Mouse (Mus musculus): Measurements from ENCODE around the gene Prss42. TPM values are rescaled to one million over a fixed set of nuclear protein-coding genes. Genes with fewer than 3 reads are reported as not detected.
A peak's percentile ranks its signal among the peaks of the same experiment; 100 is the strongest.

Gene Prss42
- not detected in 2 replicates for polyA plus RNA-seq (2012; rRNA removed)

GRCm38 (mm10) chr9:110797866-110798265 lies at the start of gene Prss42:
Gene Prss42 (plus strand): TSS chr9:110798166.
- TF ChIP-seq CTCF (IDR thresholded peaks at IDR 0.05; ENCODE audit: borderline replicate concordance, extremely low read depth, insufficient read depth, insufficient read length) (no peak), POLR2A (IDR thresholded peaks at IDR 0.05; ENCODE audit: borderline replicate concordance, extremely low read depth, insufficient read depth, insufficient read length, poor library complexity, severe bottlenecking) (no peak)
- DNase-seq (ENCODE audit: low read depth) = no peak

GRCm38 (mm10) chr9:110748451-110748850 lies 49.5 kb upstream of the Prss42 start:
- no peak for DNase-seq (ENCODE audit: low read depth)
- no peak for TF ChIP-seq POLR2A (IDR thresholded peaks at IDR 0.05; ENCODE audit: borderline replicate concordance, extremely low read depth, insufficient read depth, insufficient read length, poor library complexity, severe bottlenecking)
- no peak for TF ChIP-seq CTCF (IDR thresholded peaks at IDR 0.05; ENCODE audit: borderline replicate concordance, extremely low read depth, insufficient read depth, insufficient read length)

- TF ChIP-seq CTCF (IDR thresholded peaks at IDR 0.05; ENCODE audit: borderline replicate concordance, extremely low read depth, insufficient read depth, insufficient read length) (no peak), POLR2A (IDR thresholded peaks at IDR 0.05; ENCODE audit: borderline replicate concordance, extremely low read depth, insufficient read depth, insufficient read length, poor library complexity, severe bottlenecking) (no peak)
- no peak for DNase-seq (ENCODE audit: low read depth)
Measured at GRCm38 (mm10) chr9:110750404-110751187, 47.4 kb upstream of the Prss42 start.

GRCm38 (mm10) chr9:110751412-110751811 lies 46.6 kb upstream of the Prss42 start:
- no peak for DNase-seq (ENCODE audit: low read depth)
- TF ChIP-seq POLR2A (IDR thresholded peaks at IDR 0.05; ENCODE audit: borderline replicate concordance, extremely low read depth, insufficient read depth, insufficient read length, poor library complexity, severe bottlenecking) = no peak
- TF ChIP-seq CTCF (IDR thresholded peaks at IDR 0.05; ENCODE audit: borderline replicate concordance, extremely low read depth, insufficient read depth, insufficient read length) = no peak

- TF ChIP-seq CTCF (IDR thresholded peaks at IDR 0.05; ENCODE audit: borderline replicate concordance, extremely low read depth, insufficient read depth, insufficient read length) (no peak), POLR2A (IDR thresholded peaks at IDR 0.05; ENCODE audit: borderline replicate concordance, extremely low read depth, insufficient read depth, insufficient read length, poor library complexity, severe bottlenecking) (no peak)
- no peak for DNase-seq (ENCODE audit: low read depth)
Measured at GRCm38 (mm10) chr9:110752917-110753435, 45.0 kb upstream of the Prss42 start.

- TF ChIP-seq POLR2A (IDR thresholded peaks at IDR 0.05; ENCODE audit: borderline replicate concordance, extremely low read depth, insufficient read depth, insufficient read length, poor library complexity, severe bottlenecking) (no peak), CTCF (IDR thresholded peaks at IDR 0.05; ENCODE audit: borderline replicate concordance, extremely low read depth, insufficient read depth, insufficient read length) (no peak)
- no peak for DNase-seq (ENCODE audit: low read depth)
Measured at GRCm38 (mm10) chr9:110753773-110754172, 44.2 kb upstream of the Prss42 start.

GRCm38 (mm10) chr9:110757816-110758215 lies 40.1 kb upstream of the Prss42 start:
- no peak for DNase-seq (ENCODE audit: low read depth)
- TF ChIP-seq CTCF (IDR thresholded peaks at IDR 0.05; ENCODE audit: borderline replicate concordance, extremely low read depth, insufficient read depth, insufficient read length) (no peak), POLR2A (IDR thresholded peaks at IDR 0.05; ENCODE audit: borderline replicate concordance, extremely low read depth, insufficient read depth, insufficient read length, poor library complexity, severe bottlenecking) (no peak)

- TF ChIP-seq CTCF (IDR thresholded peaks at IDR 0.05; ENCODE audit: borderline replicate concordance, extremely low read depth, insufficient read depth, insufficient read length) (no peak), POLR2A (IDR thresholded peaks at IDR 0.05; ENCODE audit: borderline replicate concordance, extremely low read depth, insufficient read depth, insufficient read length, poor library complexity, severe bottlenecking) (no peak)
- DNase-seq (ENCODE audit: low read depth) = no peak
Measured at GRCm38 (mm10) chr9:110758605-110759004, 39.4 kb upstream of the Prss42 start.

GRCm38 (mm10) chr9:110759265-110759664 lies 38.7 kb upstream of the Prss42 start:
- TF ChIP-seq CTCF (IDR thresholded peaks at IDR 0.05; ENCODE audit: borderline replicate concordance, extremely low read depth, insufficient read depth, insufficient read length) = peak; percentile 64
- TF ChIP-seq POLR2A (IDR thresholded peaks at IDR 0.05; ENCODE audit: borderline replicate concordance, extremely low read depth, insufficient read depth, insufficient read length, poor library complexity, severe bottlenecking) = no peak
- DNase-seq (ENCODE audit: low read depth) = peak; percentile 21

- TF ChIP-seq CTCF (IDR thresholded peaks at IDR 0.05; ENCODE audit: borderline replicate concordance, extremely low read depth, insufficient read depth, insufficient read length) (no peak), POLR2A (IDR thresholded peaks at IDR 0.05; ENCODE audit: borderline replicate concordance, extremely low read depth, insufficient read depth, insufficient read length, poor library complexity, severe bottlenecking) (no peak)
- no peak for DNase-seq (ENCODE audit: low read depth)
Measured at GRCm38 (mm10) chr9:110760886-110761285, 37.1 kb upstream of the Prss42 start.

GRCm38 (mm10) chr9:110762763-110763162 lies 35.2 kb upstream of the Prss42 start:
- no peak for DNase-seq (ENCODE audit: low read depth)
- no peak for TF ChIP-seq CTCF (IDR thresholded peaks at IDR 0.05; ENCODE audit: borderline replicate concordance, extremely low read depth, insufficient read depth, insufficient read length)
- TF ChIP-seq POLR2A (IDR thresholded peaks at IDR 0.05; ENCODE audit: borderline replicate concordance, extremely low read depth, insufficient read depth, insufficient read length, poor library complexity, severe bottlenecking) = no peak

GRCm38 (mm10) chr9:110763405-110763804 lies 34.6 kb upstream of the Prss42 start:
- TF ChIP-seq POLR2A (IDR thresholded peaks at IDR 0.05; ENCODE audit: borderline replicate concordance, extremely low read depth, insufficient read depth, insufficient read length, poor library complexity, severe bottlenecking) = no peak
- no peak for TF ChIP-seq CTCF (IDR thresholded peaks at IDR 0.05; ENCODE audit: borderline replicate concordance, extremely low read depth, insufficient read depth, insufficient read length)
- no peak for DNase-seq (ENCODE audit: low read depth)
